Mouse (Mus musculus) C2C12 (cell line): ENCODE data around the gene Rdm1.

Experiments
- CEBPB ChIP-seq: IDR thresholded peaks from one replicate; pipeline ENCODE4 v1.6.1; 2011; ENCODE audit warnings: low read depth, mild to moderate bottlenecking, control low read depth, moderate library complexity
- CTCF ChIP-seq: IDR thresholded peaks from one replicate; pipeline ENCODE4 v1.5.1; 2011; ENCODE audit not compliant: control insufficient read depth, insufficient read depth, insufficient read length
- MAX ChIP-seq: IDR thresholded peaks from one replicate; pipeline ENCODE4 v1.6.1; 2011; ENCODE audit warnings: mild to moderate bottlenecking, control low read depth
- MYOD1 ChIP-seq: IDR thresholded peaks from one replicate; pipeline ENCODE4 v1.6.1; 2011; ENCODE audit warnings: low read depth; ENCODE audit not compliant: control insufficient read depth, insufficient read length
- USF1 ChIP-seq: IDR thresholded peaks from one replicate; pipeline ENCODE4 v1.6.1; 2011; ENCODE audit warnings: low read depth, mild to moderate bottlenecking, control low read depth, moderate library complexity

DNA sequence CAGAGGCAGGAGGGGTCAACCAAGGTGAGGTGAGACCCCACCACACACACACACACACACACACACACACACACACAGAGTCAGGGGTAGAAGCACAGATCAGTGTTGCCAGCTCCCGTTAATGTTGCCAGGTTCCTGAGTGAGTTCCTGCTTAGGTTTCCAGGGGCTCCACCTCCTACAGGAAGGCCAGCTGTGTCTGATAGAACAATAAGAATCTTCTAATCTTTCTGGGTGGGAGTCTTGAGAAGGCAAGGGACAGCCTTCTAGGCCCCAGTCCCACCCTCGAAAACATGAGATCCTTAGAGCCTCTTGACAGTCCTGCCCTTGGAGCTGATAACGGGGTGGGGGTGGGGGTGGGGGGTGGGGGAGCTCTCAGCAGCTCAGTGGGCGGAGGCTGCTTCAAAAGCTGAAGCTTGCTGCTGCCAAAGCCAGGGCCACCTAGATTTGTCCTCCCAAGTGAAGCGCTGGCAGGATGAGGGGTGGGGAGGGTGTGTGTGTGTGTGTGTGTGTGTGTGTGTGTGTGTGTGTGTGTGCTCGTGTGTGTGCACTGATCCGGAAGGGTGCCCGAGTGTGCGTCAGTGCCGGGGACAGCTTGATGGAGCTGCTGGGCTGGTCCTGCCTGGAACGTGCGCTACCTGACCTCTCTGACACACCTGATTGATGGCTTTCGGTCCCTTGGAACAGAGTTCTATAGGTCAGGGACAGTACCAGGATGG is 41.7 kb downstream of the Rdm1 start:
- TF ChIP-seq CTCF = no peak
- no peak for TF ChIP-seq CEBPB
- TF ChIP-seq MYOD1 = no peak
- TF ChIP-seq USF1 = no peak
- no peak for TF ChIP-seq MAX
